Mouse (Mus musculus): ENCODE data around the gene Csnk1g2.
A peak's percentile ranks its signal among the peaks of the same experiment; 100 is the strongest.
"Not testable (repeated sequence)": the region's sequence is repeated elsewhere in the genome, so short reads cannot be mapped to it uniquely, and the experiment has no call there.

Csnk1g2 gene

GRCm38 (mm10) chr10:80623457-80624191, 986 bp downstream of the Csnk1g2 start:
- DNase-seq = peak; percentile 63

GRCm38 (mm10) chr10:80625764-80626163, 3.1 kb downstream of the Csnk1g2 start:
- DNase-seq = no peak

GRCm38 (mm10) chr10:80627685-80628084, 5.0 kb downstream of the Csnk1g2 start:
- DNase-seq = peak; percentile 38

GRCm38 (mm10) chr10:80628925-80629324, 6.3 kb downstream of the Csnk1g2 start:
- DNase-seq = no peak

- DNase-seq = no peak
Observed at GRCm38 (mm10) chr10:80635345-80635744, 12.7 kb downstream of the Csnk1g2 start.

- DNase-seq = no peak
Observed at GRCm38 (mm10) chr10:80646936-80647335, 24.3 kb downstream of the Csnk1g2 start.

GRCm38 (mm10) chr10:80649910-80650309, 27.3 kb downstream of the Csnk1g2 start:
- DNase-seq = not testable (repeated sequence)

GRCm38 (mm10) chr10:80650392-80650791, 27.8 kb downstream of the Csnk1g2 start:
- no peak for DNase-seq

- no peak for DNase-seq
Observed at GRCm38 (mm10) chr10:80653156-80653720, 30.6 kb downstream of the Csnk1g2 start.

- DNase-seq = no peak
Observed at GRCm38 (mm10) chr10:80654866-80655265, 32.2 kb downstream of the Csnk1g2 start.

GRCm38 (mm10) chr10:80655406-80656129, 32.9 kb downstream of the Csnk1g2 start:
- DNase-seq = no peak

- peak; percentile 99 for DNase-seq
Observed at GRCm38 (mm10) chr10:80656130-80656862, 33.7 kb downstream of the Csnk1g2 start.

GRCm38 (mm10) chr10:80656863-80657623, 34.4 kb downstream of the Csnk1g2 start, which contains the start of gene Btbd2:
Gene Btbd2 (minus strand): TSS chr10:80657071.
- peak; percentile 87 for DNase-seq

GRCm38 (mm10) chr10:80658194-80658840, 35.7 kb downstream of the Csnk1g2 start:
- no peak for DNase-seq

GRCm38 (mm10) chr10:80658841-80659202, 36.2 kb downstream of the Csnk1g2 start:
- DNase-seq = peak; percentile 73

GRCm38 (mm10) chr10:80659213-80659612, 36.6 kb downstream of the Csnk1g2 start:
- peak; percentile 85 for DNase-seq

GRCm38 (mm10) chr10:80661149-80661548, 38.5 kb downstream of the Csnk1g2 start:
- peak; percentile 80 for DNase-seq

- no peak for DNase-seq
Observed at GRCm38 (mm10) chr10:80663485-80664196, 41.0 kb downstream of the Csnk1g2 start.

- peak; percentile 58 for DNase-seq
Observed at GRCm38 (mm10) chr10:80664197-80665015, 41.8 kb downstream of the Csnk1g2 start.

- DNase-seq = peak; percentile 44
Observed at GRCm38 (mm10) chr10:80665016-80665380, 42.4 kb downstream of the Csnk1g2 start.
